Mouse (Mus musculus) intestine, embryonic 14.5 days (tissue): Measurements from ENCODE around the gene Hgf. TPM values are rescaled to one million over a fixed set of nuclear protein-coding genes. Genes with fewer than 3 reads are reported as not detected.

ENCODE experiments used
- ATAC-seq: fragments of 200-750 bp; cut with Nextera tagmentation; replicated peaks from 2 replicates; pipeline ENCODE4 v1.8.0; 2017; ENCODE audit warnings: low read depth, moderate number of reproducible peaks, moderate TSS enrichment, moderate library complexity; ENCODE audit not compliant: low FRiP score, low TSS enrichment
- DNase-seq: peaks from one replicate; pipeline ENCODE4 v3.0.0-alpha.2; 2018; ENCODE audit warnings: low spot score
- H3K27ac ChIP-seq: fragments of 300-500 bp; sonication (generic); 2 replicates; pipeline ENCODE4 v1.5.1; 2014; ENCODE audit warnings: low read depth, mild to moderate bottlenecking, control low read depth
- H3K27me3 ChIP-seq: fragments of 300-500 bp; sonication (generic); replicated peaks from 2 replicates; pipeline ENCODE4 v1.6.1; 2014; ENCODE audit warnings: low read length, control low read depth; ENCODE audit not compliant: control insufficient read depth, insufficient read depth
- H3K36me3 ChIP-seq: fragments of 300-500 bp; sonication (generic); 2 replicates; pipeline ENCODE4 v1.6.1; 2014; ENCODE audit warnings: low read length, control low read depth; ENCODE audit not compliant: control insufficient read depth, insufficient read depth
- H3K4me1 ChIP-seq: fragments of 300-500 bp; sonication (generic); replicated peaks from 2 replicates; pipeline ENCODE4 v1.6.1; 2014; ENCODE audit warnings: low read length, control low read depth, mixed read lengths; ENCODE audit not compliant: control insufficient read depth, insufficient read depth
- H3K4me2 ChIP-seq: fragments of 300-500 bp; sonication (generic); 2 replicates; pipeline ENCODE4 v1.6.1; 2014; ENCODE audit warnings: low read length
- H3K4me3 ChIP-seq: fragments of 300-500 bp; sonication (generic); 2 replicates; pipeline ENCODE4 v1.5.1; 2014; ENCODE audit warnings: low read depth, low read length, control low read depth, mixed read lengths
- H3K9ac ChIP-seq: fragments of 300-500 bp; sonication (generic); 2 replicates; pipeline ENCODE4 v1.6.1; 2014; ENCODE audit warnings: mild to moderate bottlenecking, low read length
- H3K9me3 ChIP-seq: fragments of 300-500 bp; sonication (generic); 2 replicates; pipeline ENCODE4 v1.6.1; 2016; ENCODE audit warnings: low read length, control low read depth; ENCODE audit not compliant: control insufficient read depth
- WGBS: fragments of 180-500 bp; shearing (Covaris S2); extraction: QIAGEN DNeasy Blood & Tissue Kit; methylation state at CpG from one replicate; pipeline ENCODE4 v1.1.7; 2014; 5-methylcytosine and 5-hydroxymethylcytosine counted together
- polyA plus RNA-seq: library from polyadenylated mRNA; unstranded; fragments of >200 nt; fragmentation: Nextera tagmentation; extraction: Ambion mirVana; gene quantifications from 2 replicates; pipeline ENCODE4 v1.2.1, GENCODE M21; 2014

Gene Hgf
- polyA plus RNA-seq, 1 experiment from 2014 or later: 6.5 TPM

DNA sequence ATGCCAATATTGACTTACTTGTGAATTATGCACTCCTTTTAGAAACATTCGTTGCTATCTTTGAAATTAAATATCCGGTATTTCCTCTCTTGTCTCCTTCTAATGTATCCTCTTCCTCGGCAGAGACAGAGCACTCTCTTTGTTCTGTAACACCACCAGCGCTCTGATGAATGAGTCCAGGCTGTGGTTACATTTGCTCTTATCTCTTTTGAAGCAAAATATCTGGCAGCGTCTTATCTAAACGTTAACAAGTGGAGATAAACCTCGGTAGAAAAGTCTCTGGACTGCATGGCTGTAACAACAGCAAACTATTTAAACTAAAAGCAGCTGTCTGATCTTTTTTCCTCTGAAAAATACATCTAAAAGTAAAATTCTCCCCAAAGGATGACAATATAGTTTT is 100.7 kb downstream of the Hgf start:
- 8% methylated on average over 7 of the region's 7 CpGs for WGBS
- Histone ChIP-seq H3K9me3 (no peaks in the 10 kb centered on the region), H3K27me3 (no peaks in the 10 kb centered on the region), H3K9ac (no peak overlapping the region), H3K36me3 (no peaks in the 10 kb centered on the region), H3K27ac (no peak overlapping the region), H3K4me2 (no peak overlapping the region), H3K4me3 (no peak overlapping the region), H3K4me1 (no peaks in the 10 kb centered on the region)
- DNase-seq: no peak
- ATAC-seq: no peak

Other genes starting within 250 kb of the Hgf start
- gene Gm28710, start 238.3 kb downstream of the Hgf start, polyA plus RNA-seq: 0.13 and 0.24 TPM in 2 replicates